Mouse (Mus musculus) heart, postnatal 0 days (tissue): ENCODE measurements around the gene Spsb1.

Experiments
- CTCF ChIP-seq: IDR thresholded peaks from 2 replicates; pipeline ENCODE4 v1.5.1; 2016; ENCODE audit warnings: antibody characterized with exemption, control low read depth, low read depth
- EP300 ChIP-seq: IDR thresholded peaks from 2 replicates; pipeline ENCODE4 v1.6.1; 2016; ENCODE audit warnings: antibody characterized with exemption, low read depth

GRCm38 (mm10) chr4:149978820-149979219, 24.0 kb upstream of the Spsb1 start:
- TF ChIP-seq EP300 (no peak), CTCF (no peak)
